Mouse (Mus musculus) gonadal fat pad, adult 2 months (tissue): ENCODE data around the gene Tmem268. TPM values are rescaled to one million over a fixed set of nuclear protein-coding genes. Genes with fewer than 3 reads are reported as not detected.

ENCODE experiments used
- DNase-seq: peaks from one replicate; pipeline ENCODE4 v3.0.0-alpha.2; 2012; ENCODE audit warnings: low read depth
- polyA plus RNA-seq: library from polyadenylated mRNA; depleted of rRNA; stranded (reverse); fragments of >200 nt; gene quantifications from 2 replicates; pipeline ENCODE4 v1.2.3, GENCODE M21; 2012; rRNA removed

Gene Tmem268
- polyA plus RNA-seq, 1 experiment: 25.8 TPM

DNA sequence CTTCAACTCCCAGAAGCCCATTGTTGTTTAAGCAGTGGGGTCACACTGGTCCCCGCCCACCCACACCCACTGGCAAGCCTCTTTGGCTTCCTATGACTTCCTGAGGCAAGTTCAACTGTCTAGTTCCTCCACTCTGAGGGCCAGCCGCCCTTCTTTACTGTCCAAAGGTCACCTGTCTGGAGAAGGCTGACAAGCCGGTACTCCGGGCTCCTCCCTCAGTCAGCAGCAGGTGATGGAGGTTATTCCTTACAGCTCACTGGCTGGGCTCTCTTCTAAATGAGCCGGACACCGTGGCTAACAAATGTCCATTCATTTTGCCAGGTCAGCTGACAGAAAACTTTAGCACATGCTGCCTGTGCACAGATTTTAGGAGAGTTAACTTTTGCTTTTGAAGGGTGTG is 42.2 kb downstream of the Tmem268 start:
- DNase-seq: no peak

DNA sequence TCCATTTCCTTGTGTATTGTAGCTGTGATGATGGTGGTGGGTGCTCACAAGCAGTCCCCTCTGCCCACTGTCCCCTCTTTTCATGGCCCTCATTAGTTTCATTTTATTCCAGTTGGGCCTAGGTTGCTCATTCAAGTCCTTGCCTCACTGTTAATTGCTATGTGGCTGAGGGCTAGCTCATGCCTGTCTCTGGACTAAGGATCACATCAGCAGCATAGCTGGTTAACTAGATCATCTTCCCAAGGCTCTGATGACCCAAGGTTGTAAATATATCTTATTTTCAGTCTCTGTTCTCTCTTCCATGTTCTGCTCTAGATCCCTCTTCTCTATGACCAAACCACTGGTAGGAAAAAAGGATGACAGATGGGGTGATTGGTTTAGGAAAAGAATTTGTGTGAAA is 42.7 kb downstream of the Tmem268 start:
- no peak for DNase-seq

DNA sequence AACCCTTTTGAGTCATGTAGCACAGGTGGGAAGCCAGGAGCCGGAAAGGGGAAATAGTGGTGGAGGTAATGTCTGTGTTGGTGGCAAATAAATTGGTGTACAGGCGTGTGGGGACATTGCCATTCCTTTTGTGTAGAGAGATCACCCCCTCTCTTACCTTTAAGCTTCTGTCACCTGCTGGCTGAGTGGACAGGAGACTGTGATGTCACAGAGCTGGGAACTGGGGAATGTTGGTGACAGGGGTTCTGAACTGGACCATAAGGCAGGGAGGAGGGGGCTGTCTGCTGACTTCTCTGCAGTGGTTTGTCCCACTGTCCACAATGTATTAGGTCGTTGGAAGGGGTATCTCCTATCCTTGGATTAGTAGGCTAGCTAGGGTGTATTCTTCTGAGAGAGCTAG is 46.4 kb downstream of the Tmem268 start, which contains the start of gene Gm11213:
Gm11213 (minus strand) TSS at position 317 of the 400 bp plus-strand sequence.
- DNase-seq: no peak

DNA sequence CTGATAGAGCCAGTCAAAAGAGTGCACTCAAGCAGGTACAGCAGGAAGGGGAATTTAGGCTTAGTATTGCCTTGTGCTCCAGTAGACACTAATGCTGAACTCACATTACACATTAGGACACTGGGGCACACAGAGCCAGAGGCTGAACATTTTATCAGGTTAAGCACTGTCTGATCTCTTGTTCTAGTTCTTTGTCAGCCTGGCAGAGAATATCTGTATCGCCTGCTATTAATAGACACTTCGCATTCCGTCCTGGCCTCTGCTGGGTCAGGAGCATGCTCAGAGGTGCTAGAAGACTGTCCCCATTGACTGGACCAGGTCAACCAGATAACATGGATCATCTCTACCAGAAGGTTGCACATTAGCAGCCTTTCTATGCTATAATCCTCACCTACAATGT is 47.0 kb downstream of the Tmem268 start:
- no peak for DNase-seq

DNA sequence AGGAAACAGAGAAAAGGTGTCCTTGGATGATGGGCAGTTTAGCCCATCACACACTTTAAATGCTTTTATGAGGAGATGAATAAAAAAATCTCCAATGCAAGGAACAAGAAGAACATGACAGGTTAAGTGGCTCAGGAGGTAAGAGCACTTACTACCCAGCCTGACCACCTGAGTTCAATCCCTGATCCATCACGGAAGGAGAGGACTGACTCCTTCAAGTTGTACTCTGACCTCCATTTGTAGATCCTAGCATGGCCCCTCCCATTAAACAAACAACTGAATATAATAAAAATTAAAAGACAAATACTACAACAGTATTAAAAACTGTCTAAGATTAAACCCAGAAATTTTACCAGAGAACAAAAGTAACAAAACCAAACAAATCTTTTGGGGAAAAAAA is 47.4 kb downstream of the Tmem268 start:
- DNase-seq: no peak

DNA sequence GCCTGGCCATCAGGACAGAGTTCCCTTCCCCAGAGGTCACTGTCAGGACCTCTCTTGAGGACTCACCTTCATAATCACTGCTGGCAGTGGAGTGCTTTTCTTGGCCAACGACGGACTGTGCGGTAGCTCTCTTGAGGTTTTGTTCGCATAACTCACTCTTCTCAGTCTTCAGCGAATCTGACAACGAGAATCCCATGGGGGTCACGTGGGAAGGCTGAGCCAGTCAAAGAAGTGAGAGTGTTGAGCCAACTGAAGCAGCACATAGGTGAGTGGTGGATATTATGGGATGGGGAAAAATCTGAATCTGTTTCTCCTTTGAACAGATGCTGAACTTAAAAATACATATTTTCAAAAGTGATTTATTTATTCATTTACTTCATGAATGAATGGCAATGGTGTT is 49.8 kb downstream of the Tmem268 start:
- no peak for DNase-seq

DNA sequence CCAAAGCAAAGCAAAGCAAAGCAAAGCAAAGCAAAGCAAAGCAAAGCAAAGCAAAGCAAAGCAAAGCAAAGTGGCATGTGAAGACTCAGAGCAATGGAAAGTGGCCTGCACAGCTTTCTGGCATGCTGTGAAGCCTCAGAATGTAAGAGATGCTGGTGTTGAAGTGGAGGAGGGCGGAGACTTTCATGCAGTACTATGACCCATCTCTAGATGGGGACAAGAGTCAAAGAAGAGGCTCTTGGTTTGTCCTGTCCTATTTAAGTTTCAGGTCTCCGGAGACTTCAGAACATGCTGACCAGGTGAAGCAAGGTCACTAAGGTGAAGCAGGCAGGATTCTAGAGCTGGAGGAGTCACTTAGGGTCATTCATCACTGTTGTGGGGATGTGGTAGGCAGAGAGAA is 63.3 kb downstream of the Tmem268 start:
- no peak for DNase-seq

DNA sequence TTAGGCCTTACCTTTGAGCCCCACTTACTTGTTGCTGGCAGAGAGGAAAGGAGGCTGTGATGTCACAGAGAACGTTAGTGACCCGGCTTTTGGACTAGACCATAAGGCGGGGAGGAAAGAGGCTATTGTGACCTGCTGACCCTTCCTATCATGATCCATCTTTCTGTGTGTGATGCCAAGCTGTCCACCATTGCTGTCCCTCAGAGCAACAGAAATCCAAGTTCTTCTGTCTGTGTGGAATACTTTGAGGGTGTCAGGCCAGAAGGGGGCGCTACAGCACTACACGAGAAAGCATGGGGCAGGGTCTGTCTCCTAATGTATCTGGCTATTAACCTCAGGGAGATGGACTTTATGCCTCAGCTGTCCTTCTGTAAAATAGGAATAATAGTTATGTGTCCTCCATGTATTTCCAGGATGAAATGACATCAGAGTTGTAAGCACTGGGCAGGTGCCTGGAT is 63.8 kb downstream of the Tmem268 start, which contains the start of gene Tex48:
Tex48 (minus strand) TSS at position 51 of the 458 bp plus-strand sequence.
- DNase-seq: no peak

DNA sequence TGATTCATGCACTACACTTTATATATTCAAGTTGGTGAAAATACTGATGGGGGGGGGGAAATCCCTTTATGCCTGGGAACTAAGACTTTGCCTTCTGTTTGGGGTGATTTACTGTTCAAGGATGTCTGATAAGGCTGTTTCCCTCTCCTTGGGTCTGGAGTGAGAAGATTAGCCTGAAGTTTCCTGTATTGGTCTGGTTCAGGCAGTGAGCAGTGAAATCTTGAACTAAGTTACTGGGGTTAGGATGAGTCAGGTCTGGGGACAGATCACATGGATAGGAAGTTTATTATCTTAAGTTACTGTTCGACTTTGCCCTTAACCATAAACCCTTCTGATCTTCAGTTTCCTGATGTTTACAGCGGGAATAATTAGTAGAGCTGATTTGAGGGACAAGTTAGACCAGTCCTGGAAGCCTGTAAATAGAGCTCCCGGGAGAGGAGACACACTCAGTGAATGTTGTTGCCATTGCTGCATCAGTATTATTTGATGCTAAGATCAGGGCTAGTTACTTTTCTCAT is 67.0 kb downstream of the Tmem268 start:
- no peak for DNase-seq

DNA sequence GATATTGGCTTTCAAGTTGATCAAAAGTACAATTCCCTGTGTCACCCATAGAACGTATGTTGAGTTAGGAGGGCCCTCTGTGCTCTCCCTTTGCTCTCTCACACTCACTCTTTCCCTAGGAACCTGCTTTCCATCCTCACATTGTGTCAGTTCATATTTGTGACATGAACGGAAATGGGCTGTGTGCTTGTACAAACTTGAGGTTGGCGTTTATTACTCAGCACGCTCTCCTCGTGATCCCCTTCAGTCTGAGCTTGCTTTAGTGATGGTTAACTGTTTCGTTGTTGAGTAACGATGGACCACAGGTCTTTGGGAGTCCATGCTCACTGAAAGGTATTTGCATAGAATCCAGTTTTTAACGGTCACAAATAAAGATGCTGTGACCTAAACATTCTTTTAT is 68.5 kb downstream of the Tmem268 start:
- DNase-seq: no peak

DNA sequence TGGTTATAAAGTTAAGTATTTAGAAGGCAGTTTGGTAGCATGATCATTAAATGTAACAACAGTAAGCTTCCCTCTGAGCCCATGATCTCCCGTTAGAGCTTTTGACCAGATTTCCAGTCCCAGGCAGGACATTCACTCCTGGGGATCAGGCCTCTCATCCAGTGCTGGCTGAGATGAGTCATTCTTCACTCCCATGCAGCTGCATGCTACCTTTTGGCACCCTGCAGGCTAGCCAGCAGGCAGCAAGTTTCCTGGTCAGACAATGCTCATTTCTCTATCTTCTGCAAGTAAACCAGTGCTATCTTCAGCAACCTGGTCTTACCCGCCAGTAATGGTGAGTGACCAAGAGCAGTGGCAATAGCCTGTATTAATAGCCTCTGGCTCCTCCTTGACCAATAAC is 74.6 kb downstream of the Tmem268 start:
- no peak for DNase-seq

Other genes starting within 250 kb of the Tmem268 start
- 73.9 and 228 TPM in 2 replicates for gene Orm1, start 214.2 kb upstream of the Tmem268 start, polyA plus RNA-seq
- 1.2 and 1.5 TPM in 2 replicates for gene Orm3, start 202.6 kb upstream of the Tmem268 start, polyA plus RNA-seq
- gene Orm2, start 196.3 kb upstream of the Tmem268 start, polyA plus RNA-seq: 0.84 and 2.9 TPM in 2 replicates
- 4.0 and 5.2 TPM in 2 replicates for gene Akna, start 155.4 kb upstream of the Tmem268 start, polyA plus RNA-seq
- 12.9 and 19.2 TPM in 2 replicates for gene Whrn, start 62.8 kb upstream of the Tmem268 start, polyA plus RNA-seq
- 90.6 and 126 TPM in 2 replicates for gene Atp6v1g1, start 14.0 kb upstream of the Tmem268 start, polyA plus RNA-seq
- not detected in 2 replicates for gene Gm11213, start 46.5 kb downstream of the Tmem268 start, polyA plus RNA-seq
- gene Tex48, start 63.6 kb downstream of the Tmem268 start, polyA plus RNA-seq: 1.2 and 2.4 TPM in 2 replicates
- not detected in 2 replicates for gene Gm11214, start 104.6 kb downstream of the Tmem268 start, polyA plus RNA-seq
- 0.19 and 0.22 TPM in 2 replicates for gene Tnfsf15, start 186.3 kb downstream of the Tmem268 start, polyA plus RNA-seq